Mouse (Mus musculus) midbrain, postnatal 0 days (tissue): ENCODE data around the gene C3. TPM values are rescaled to one million over a fixed set of nuclear protein-coding genes. Genes with fewer than 3 reads are reported as not detected.

Experiments used
- ATAC-seq: fragments of 200-750 bp; cut with Nextera tagmentation; 2 replicates; pipeline ENCODE4 v1.8.0; 2017; ENCODE audit warnings: moderate number of reproducible peaks, mild to moderate bottlenecking, moderate TSS enrichment, moderate library complexity; ENCODE audit not compliant: low FRiP score
- DNase-seq: peaks from one replicate; pipeline ENCODE4 v3.0.0-alpha.2; 2015; ENCODE audit warnings: low spot score
- H3K27ac ChIP-seq: fragments of 300-500 bp; sonication (generic); 2 replicates; pipeline ENCODE4 v1.5.1; 2014; ENCODE audit warnings: low read depth, mild to moderate bottlenecking, low read length, mixed read lengths
- H3K27me3 ChIP-seq: fragments of 300-500 bp; sonication (generic); 2 replicates; pipeline ENCODE4 v1.6.1; 2014; ENCODE audit warnings: low read length, control low read depth, mixed read lengths; ENCODE audit not compliant: insufficient read depth
- H3K36me3 ChIP-seq: fragments of 300-500 bp; sonication (generic); 2 replicates; pipeline ENCODE4 v1.6.1; 2014; ENCODE audit warnings: low read length, control low read depth, mixed read lengths; ENCODE audit not compliant: insufficient read depth
- H3K4me1 ChIP-seq: fragments of 300-500 bp; sonication (generic); 2 replicates; pipeline ENCODE4 v1.6.1; 2014; ENCODE audit warnings: mild to moderate bottlenecking, control low read depth, antibody characterized with exemption, low read length, mixed read lengths; ENCODE audit not compliant: insufficient read depth
- H3K4me2 ChIP-seq: fragments of 300-500 bp; sonication (generic); 2 replicates; pipeline ENCODE4 v1.6.1; 2014; ENCODE audit warnings: low read depth, mild to moderate bottlenecking, low read length, mixed read lengths; ENCODE audit not compliant: poor library complexity, severe bottlenecking
- H3K4me3 ChIP-seq: fragments of 300-500 bp; sonication (generic); 2 replicates; pipeline ENCODE4 v1.5.1; 2014; ENCODE audit warnings: low read depth, mild to moderate bottlenecking, low read length, moderate library complexity
- H3K9ac ChIP-seq: fragments of 300-500 bp; sonication (generic); replicated peaks from 2 replicates; pipeline ENCODE4 v1.6.1; 2014; ENCODE audit warnings: mild to moderate bottlenecking, low read length, moderate library complexity, mixed read lengths; ENCODE audit not compliant: poor library complexity, severe bottlenecking
- H3K9me3 ChIP-seq: fragments of 300-500 bp; sonication (generic); 2 replicates; pipeline ENCODE4 v1.6.1; 2016; ENCODE audit warnings: low read length, control low read depth
- CTCF ChIP-seq: IDR thresholded peaks from 2 replicates; pipeline ENCODE4 v1.5.1; 2016; ENCODE audit warnings: antibody characterized with exemption, mild to moderate bottlenecking
- WGBS: fragments of 180-500 bp; shearing (Covaris S2); extraction: QIAGEN DNeasy Blood & Tissue Kit; methylation state at CpG from one replicate; pipeline ENCODE4 v1.1.7; 2014; 5-methylcytosine and 5-hydroxymethylcytosine counted together
- polyA plus RNA-seq: library from polyadenylated mRNA; unstranded; fragments of >200 nt; fragmentation: Nextera tagmentation; extraction: Ambion mirVana; gene quantifications from 2 replicates; pipeline ENCODE4 v1.2.1, GENCODE M21; 2015
- total RNA-seq: library from RNA; depleted of rRNA; stranded (reverse); fragments of >200 nt; gene quantifications from 2 replicates; pipeline ENCODE4 v1.2.3, GENCODE M21; 2014

C3 gene
- total and polyA plus RNA-seq, 2 experiments from 2014 or later, result 0.49 to 1.7 TPM

DNA sequence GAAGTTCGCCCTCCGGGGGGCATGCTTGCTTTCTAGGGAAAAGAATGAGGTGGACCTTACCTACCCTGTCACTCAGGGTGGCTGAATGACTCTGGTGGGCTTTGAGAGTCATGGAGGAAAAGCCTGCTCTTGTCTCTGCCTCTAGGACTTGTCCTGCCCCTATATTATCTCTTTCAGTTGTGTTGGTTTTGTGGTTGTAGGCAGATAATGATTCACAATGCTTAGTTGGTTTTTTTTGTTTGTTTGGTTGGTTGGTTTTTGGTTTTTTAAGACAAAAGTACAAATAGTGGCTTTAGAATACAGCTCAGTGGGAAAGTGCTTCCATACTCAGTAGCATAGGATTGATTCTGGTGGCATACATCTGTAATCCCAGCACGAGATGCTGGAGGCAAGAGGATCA lies 937 bp upstream of the C3 start:
- Histone ChIP-seq H3K9me3 (no peaks in the 10 kb centered on the region), H3K9ac (no peak overlapping the region), H3K27ac (no peak overlapping the region), H3K4me3 (no peak overlapping the region), H3K4me2 (no peak overlapping the region), H3K27me3 (no peaks in the 10 kb centered on the region), H3K36me3 (no peaks in the 10 kb centered on the region), H3K4me1 (no peaks in the 10 kb centered on the region)
- no peak for ATAC-seq
- 79% methylated on average over 3 of the region's 3 CpGs for WGBS
- TF ChIP-seq CTCF, result no peak
- DNase-seq, result no peak

GRCm38 (mm10) chr17:57227468-57227867 lies 468 bp downstream of the C3 start:
- Histone ChIP-seq H3K27ac (no peak overlapping the region), H3K9ac (no peak overlapping the region), H3K9me3 (no peaks in the 10 kb centered on the region), H3K36me3 (no peaks in the 10 kb centered on the region), H3K4me2 (no peak overlapping the region), H3K4me1 (no peaks in the 10 kb centered on the region), H3K27me3 (no peaks in the 10 kb centered on the region), H3K4me3 (no peak overlapping the region)
- DNase-seq, result no peak
- no peak for TF ChIP-seq CTCF
- 92% methylated on average over 2 of the region's 2 CpGs for WGBS
- no peak for ATAC-seq

DNA sequence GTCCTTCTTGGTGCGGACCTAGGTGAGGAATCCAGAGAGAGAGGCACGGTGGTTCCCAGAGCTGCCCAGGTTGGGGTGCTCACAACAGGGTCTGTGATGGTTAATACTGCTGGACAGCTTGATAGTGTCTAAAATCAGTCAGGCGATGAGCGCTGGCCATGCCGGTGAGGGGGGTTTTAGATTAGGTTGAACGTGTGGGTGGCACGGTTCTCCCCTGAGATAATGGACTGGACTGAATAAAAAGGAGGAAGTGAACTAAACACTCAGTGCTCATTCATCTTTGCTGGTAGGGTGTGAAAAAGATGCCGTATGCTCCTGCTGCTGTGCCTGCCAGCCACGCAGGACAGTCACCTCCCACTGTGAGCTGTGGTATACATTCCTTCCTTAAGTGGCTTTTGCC lies 4.6 kb downstream of the C3 start:
- WGBS, result 83% methylated on average over 9 of the region's 9 CpGs
- ATAC-seq, result no peak
- no peaks in the 10 kb centered on the region for H3K9me3 ChIP-seq
- no peak overlapping the region for H3K4me2 ChIP-seq
- H3K27ac ChIP-seq, result no peak overlapping the region
- no peak for DNase-seq
- TF ChIP-seq CTCF, result no peak
- no peaks in the 10 kb centered on the region for H3K27me3 ChIP-seq
- no peaks in the 10 kb centered on the region for H3K36me3 ChIP-seq
- H3K9ac ChIP-seq, result no peak overlapping the region
- no peak overlapping the region for H3K4me3 ChIP-seq
- no peaks in the 10 kb centered on the region for H3K4me1 ChIP-seq

DNA sequence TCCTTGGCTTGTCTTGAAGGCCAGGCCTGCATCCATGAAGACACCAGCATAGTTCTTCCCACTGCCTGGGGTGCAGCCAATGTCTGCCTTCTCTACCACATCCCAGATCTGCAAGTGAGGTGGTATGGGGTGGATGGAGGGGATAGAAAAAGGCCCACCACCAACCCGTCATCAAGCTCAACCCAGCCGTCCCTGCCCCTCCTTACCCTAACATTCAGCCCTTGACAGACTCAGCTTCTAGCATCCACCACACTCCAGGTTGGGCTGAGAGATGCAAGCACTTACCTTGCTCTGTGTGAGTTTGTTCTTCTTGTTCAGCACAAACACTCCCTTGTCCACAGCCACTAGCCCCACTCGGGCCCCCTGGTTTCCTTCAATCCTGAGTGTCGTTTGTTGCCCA lies 6.0 kb downstream of the C3 start:
- DNase-seq (no peak), ATAC-seq (no peak)
- Histone ChIP-seq H3K27me3 (no peaks in the 10 kb centered on the region), H3K27ac (no peak overlapping the region), H3K4me1 (no peaks in the 10 kb centered on the region), H3K9ac (no peak overlapping the region), H3K9me3 (no peaks in the 10 kb centered on the region), H3K36me3 (no peaks in the 10 kb centered on the region), H3K4me3 (no peak overlapping the region), H3K4me2 (no peak overlapping the region)
- TF ChIP-seq CTCF, result no peak
- WGBS, result 81% methylated on average over 4 of the region's 4 CpGs

DNA sequence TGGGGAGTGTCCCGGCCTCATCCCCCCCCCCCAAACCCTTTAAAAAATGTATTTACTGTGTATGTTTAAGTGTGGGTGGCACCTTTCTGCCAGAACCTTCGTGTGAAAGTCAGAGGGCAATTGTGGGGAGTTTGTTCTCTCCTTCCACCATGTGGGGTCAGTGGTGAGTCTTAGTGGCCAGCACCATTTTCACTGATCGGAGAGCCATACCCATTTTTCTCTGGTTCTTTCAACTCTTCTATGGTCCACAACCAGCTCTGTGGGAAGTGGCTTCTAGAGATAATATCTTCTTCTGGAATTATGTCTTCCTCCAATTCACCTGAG lies 8.1 kb downstream of the C3 start:
- no peaks in the 10 kb centered on the region; the same call in 1 of the 2 replicates for H3K4me1 ChIP-seq
- no peaks in the 10 kb centered on the region for H3K36me3 ChIP-seq
- ATAC-seq (no peak), DNase-seq (peak; percentile 28)
- no peaks in the 10 kb centered on the region for H3K9me3 ChIP-seq
- H3K4me3 ChIP-seq, result no peak overlapping the region
- peak; percentile 60 for TF ChIP-seq CTCF
- no peaks in the 10 kb centered on the region for H3K27me3 ChIP-seq
- 27% methylated on average over 3 of the region's 3 CpGs for WGBS
- H3K9ac ChIP-seq, result no peak overlapping the region
- H3K4me2 ChIP-seq, result no peak overlapping the region
- H3K27ac ChIP-seq, result no peak overlapping the region

- H3K36me3 ChIP-seq, result no peaks in the 10 kb centered on the region
- no peaks in the 10 kb centered on the region for H3K27me3 ChIP-seq
- no peak overlapping the region for H3K4me3 ChIP-seq
- 18% methylated on average over 11 of the region's 11 CpGs for WGBS
- no peak overlapping the region for H3K27ac ChIP-seq
- no peak overlapping the region for H3K4me2 ChIP-seq
- H3K4me1 ChIP-seq, result no peaks in the 10 kb centered on the region; the same call in 1 of the 2 replicates
- ATAC-seq, result no peak
- TF ChIP-seq CTCF, result peak; percentile 79
- H3K9me3 ChIP-seq, result no peaks in the 10 kb centered on the region
- peak; percentile 59 for DNase-seq
- H3K9ac ChIP-seq, result no peak overlapping the region
Measured at GRCm38 (mm10) chr17:57219167-57219883, 8.6 kb downstream of the C3 start.
